Mouse (Mus musculus) embryonic facial prominence, embryonic 14.5 days (tissue): Measurements from ENCODE around the gene Zfp646. TPM values are rescaled to one million over a fixed set of nuclear protein-coding genes. Genes with fewer than 3 reads are reported as not detected.

ENCODE experiments used
- polyA plus RNA-seq: library from polyadenylated mRNA; unstranded; fragments of >200 nt; fragmentation: Nextera tagmentation; extraction: Ambion mirVana; gene quantifications from 2 replicates; pipeline ENCODE4 v1.2.1, GENCODE M21; 2014

Zfp646 gene
- polyA plus RNA-seq, 1 experiment from 2014 or later, result 13.3 TPM

Other genes with a start within 250 kb of the Zfp646 start
- 84.2 and 86.6 TPM in 2 replicates for gene Bcl7c, start 167.3 kb upstream of the Zfp646 start, polyA plus RNA-seq
- gene Ctf1, start 163.5 kb upstream of the Zfp646 start, polyA plus RNA-seq, result 20.9 and 23.8 TPM in 2 replicates
- 0.14 and 0.35 TPM in 2 replicates for gene Ctf2, start 144.1 kb upstream of the Zfp646 start, polyA plus RNA-seq
- 3.0 and 3.8 TPM in 2 replicates for gene Fbxl19, start 131.7 kb upstream of the Zfp646 start, polyA plus RNA-seq
- 10.4 and 11.9 TPM in 2 replicates for gene Orai3, start 106.4 kb upstream of the Zfp646 start, polyA plus RNA-seq
- 23.0 and 24.1 TPM in 2 replicates for gene Setd1a, start 99.6 kb upstream of the Zfp646 start, polyA plus RNA-seq
- gene Gm49388, start 90.6 kb upstream of the Zfp646 start, polyA plus RNA-seq, result 0.43 TPM in 1 of 2 replicates, not detected in the other
- gene Hsd3b7, start 75.6 kb upstream of the Zfp646 start, polyA plus RNA-seq, result 22.2 and 23.5 TPM in 2 replicates
- gene Stx4a, start 51.9 kb upstream of the Zfp646 start, polyA plus RNA-seq, result 28.0 and 38.1 TPM in 2 replicates
- gene Stx1b, start 51.7 kb upstream of the Zfp646 start, polyA plus RNA-seq, result 3.4 and 5.2 TPM in 2 replicates
- 11.2 and 14.7 TPM in 2 replicates for gene Zfp668, start 607 bp downstream of the Zfp646 start, polyA plus RNA-seq
- gene Prss53, start 14.7 kb downstream of the Zfp646 start, polyA plus RNA-seq, result 1.8 and 2.4 TPM in 2 replicates
- not detected in 2 replicates for gene Gm21974, start 19.2 kb downstream of the Zfp646 start, polyA plus RNA-seq
- gene Vkorc1, start 19.4 kb downstream of the Zfp646 start, polyA plus RNA-seq, result 286 and 318 TPM in 2 replicates
- gene Bckdk, start 27.9 kb downstream of the Zfp646 start, polyA plus RNA-seq, result 121 and 125 TPM in 2 replicates
- gene Kat8, start 36.3 kb downstream of the Zfp646 start, polyA plus RNA-seq, result 31.7 and 35.5 TPM in 2 replicates
- 11.1 and 11.3 TPM in 2 replicates for gene Prss8, start 53.9 kb downstream of the Zfp646 start, polyA plus RNA-seq
- 10.6 and 11.1 TPM in 2 replicates for gene Prss36, start 70.5 kb downstream of the Zfp646 start, polyA plus RNA-seq
- gene Fus, start 91.2 kb downstream of the Zfp646 start, polyA plus RNA-seq, result 46.3 and 58.2 TPM in 2 replicates
- gene Pycard, start 117.6 kb downstream of the Zfp646 start, polyA plus RNA-seq, result 78.6 and 81.1 TPM in 2 replicates
- gene Trim72, start 127.7 kb downstream of the Zfp646 start, polyA plus RNA-seq, result 4.2 and 5.3 TPM in 2 replicates
- gene Itgam, start 186.4 kb downstream of the Zfp646 start, polyA plus RNA-seq, result 1.0 and 1.4 TPM in 2 replicates
- not detected in 2 replicates for gene Gm49368, start 186.5 kb downstream of the Zfp646 start, polyA plus RNA-seq